Mouse (Mus musculus): ENCODE data around the gene 1520401A03Rik.

1520401A03Rik gene

DNA sequence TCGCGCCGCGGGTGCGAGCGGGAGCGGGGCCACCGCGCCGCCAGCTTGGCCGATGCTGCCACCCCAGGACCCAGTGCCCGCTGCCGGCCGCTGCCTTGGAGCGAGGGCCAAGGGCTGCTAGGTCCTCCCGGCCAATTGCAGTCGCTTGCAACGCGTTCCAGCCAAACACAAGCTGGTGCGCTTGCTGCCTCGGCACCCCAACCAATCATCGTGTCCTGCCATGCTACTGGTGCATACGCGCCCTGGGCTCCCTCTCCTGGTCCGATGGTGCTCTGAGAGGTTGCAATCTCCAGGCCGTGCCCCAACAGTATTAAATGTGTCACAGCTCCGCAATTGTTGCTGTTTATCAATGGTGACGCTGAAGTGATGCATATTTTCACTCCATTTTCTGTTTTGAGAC lies 22.5 kb downstream of the 1520401A03Rik start:
- DNase-seq (ENCODE audit: low spot score in 2 of 2): peak; percentile 78 to 84

DNA sequence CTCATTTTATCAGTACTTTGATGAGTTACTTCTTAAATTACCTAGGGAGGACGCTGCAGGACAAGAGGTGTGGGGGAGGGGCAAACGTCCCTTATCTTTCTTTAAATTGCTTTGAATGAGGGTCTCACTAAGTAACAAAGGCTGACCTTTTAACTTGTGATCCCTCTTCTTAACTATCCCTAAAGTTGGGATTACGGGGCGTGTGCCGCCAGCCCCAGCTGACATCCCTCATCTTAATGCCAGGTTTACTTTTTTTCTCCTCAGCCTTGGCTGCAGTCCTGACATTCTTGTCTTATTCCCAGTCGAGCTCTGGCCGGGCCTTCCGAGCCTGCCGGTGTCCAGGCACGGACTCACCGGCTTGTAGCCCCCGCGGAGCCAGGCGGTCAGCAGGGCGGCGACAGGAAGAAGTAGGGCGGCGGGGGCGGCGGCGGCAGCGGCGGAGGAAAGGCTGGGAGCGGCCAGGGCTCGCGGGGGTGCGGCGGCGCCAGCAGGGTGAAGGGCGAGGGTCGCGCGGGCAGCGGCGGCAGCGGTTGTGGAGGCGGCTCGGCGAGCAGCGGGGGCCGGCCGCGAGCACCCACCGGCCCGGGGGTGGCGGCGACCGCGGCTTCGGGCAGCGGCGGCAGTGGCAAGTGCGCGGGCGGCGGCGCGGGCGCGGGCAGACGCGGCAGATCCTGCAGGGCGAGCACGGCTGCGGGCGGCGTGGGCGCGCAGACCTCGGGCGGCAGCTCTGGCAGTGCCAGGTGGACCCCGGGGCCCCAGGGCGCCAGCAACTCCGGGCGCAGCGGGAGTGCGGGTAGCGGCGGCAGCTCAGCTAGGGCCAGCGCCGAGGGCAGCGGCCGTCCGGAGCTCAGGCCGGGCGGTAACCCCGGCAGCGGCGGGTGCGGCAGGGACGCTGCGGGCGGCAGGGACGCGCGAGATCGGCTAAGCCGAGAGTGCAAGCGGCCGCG lies 23.2 kb downstream of the 1520401A03Rik start:
- DNase-seq (ENCODE audit: low spot score in 2 of 2): no peak

DNA sequence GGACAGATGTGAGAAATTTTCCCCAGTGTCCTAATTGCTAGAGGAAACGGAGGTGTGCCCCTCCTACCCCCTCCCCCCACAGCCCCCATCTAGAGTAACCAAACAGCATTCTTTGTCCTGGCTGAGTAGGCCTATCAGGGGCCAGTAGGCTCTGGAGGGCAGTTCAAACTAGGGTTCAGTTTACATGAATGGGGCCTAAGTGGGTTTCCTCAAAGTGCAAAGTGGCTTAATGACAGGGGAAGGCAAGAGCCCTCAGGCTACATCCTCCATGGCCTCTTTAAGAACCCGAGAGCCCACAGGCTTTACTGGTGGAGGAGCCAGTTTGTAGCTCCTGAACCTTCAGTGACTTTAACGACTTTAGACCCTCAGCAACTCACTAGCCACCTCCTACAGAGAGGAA lies 26.8 kb downstream of the 1520401A03Rik start:
- no peak for DNase-seq (ENCODE audit: low spot score in 2 of 2)

DNA sequence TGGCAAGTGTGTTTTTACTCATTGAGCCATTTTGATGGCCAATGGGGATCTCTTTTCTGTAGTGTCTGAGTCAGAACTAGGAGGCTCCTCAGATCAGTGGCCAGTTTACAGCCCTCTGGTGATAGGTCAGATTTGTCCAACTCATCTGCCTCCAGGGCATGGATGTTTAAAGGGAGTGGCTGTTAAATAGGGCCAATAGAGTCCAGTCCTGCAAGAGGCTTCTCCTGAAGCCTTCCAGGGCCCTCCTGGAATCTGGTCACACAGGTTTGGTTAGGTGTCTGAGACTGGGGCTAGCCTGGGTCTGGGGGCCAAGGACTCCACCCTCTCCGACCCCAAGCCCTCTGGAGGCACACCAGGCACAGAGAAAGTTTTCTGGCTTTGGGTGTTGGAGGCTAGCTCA lies 28.1 kb downstream of the 1520401A03Rik start:
- no peak for DNase-seq (ENCODE audit: low spot score in 2 of 2)

DNA sequence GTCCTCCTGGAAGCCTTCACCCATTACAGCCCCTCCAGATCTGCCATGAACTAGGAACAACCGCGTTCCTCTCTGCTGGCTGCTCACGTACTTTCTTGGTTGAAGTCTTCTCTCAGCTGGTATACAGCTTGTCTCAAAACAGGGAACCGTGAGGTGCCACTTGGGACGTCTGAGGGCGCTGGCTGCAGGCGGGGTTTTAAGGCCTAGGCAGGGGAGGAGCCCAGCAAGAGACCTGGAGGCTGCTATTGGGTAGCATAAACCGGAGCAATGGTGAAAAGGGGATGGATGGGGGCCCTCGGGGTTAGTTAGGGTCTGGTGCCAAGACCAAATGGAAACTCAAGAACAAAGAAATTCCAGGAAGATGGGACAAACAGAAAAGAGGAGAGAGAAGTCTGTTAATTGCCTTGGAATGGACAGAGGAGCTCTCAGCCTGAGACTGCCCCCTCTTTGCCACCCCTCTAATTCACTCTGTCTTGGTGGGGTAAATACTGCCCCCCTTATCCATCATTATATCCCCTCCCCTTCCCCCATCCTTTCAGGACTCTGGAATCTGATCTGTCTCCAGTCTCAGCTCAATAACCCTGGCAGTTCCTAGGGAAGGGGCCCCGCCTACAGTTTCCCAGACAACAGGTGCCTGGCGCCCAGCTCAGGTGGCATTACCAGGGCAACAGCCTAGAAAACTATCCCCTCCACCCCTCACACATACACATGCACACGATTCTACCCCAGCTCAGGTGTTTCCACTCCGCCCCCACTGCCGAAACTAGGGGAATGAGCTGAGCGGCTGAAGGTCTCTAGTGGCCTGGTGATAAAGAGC lies 38.5 kb downstream of the 1520401A03Rik start, which contains the start of gene Cldn9:
Cldn9 (minus strand) TSS at position 171 of the 817 bp plus-strand sequence.
- no peak for DNase-seq (ENCODE audit: low spot score in 2 of 2)

DNA sequence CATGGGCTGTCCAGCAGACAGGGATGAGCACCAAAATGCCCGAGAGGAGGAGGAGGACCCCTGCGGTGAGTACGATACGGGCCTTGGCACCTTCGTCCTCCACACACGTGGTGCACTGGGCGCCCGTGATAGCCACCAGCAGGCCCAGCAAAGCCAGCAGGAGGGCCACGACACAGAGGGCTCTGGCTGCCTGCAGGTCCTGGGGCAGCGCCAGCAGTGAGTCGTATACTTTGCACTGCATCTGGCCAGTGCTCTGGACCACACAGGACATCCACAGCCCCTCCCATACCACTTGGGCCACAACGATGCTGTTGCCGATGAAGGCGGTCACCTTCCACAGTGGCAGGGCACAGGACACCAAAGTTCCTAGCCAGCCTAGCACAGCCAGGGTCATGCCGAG lies 39.4 kb downstream of the 1520401A03Rik start:
- no peak for DNase-seq (ENCODE audit: low spot score in 2 of 2)

DNA sequence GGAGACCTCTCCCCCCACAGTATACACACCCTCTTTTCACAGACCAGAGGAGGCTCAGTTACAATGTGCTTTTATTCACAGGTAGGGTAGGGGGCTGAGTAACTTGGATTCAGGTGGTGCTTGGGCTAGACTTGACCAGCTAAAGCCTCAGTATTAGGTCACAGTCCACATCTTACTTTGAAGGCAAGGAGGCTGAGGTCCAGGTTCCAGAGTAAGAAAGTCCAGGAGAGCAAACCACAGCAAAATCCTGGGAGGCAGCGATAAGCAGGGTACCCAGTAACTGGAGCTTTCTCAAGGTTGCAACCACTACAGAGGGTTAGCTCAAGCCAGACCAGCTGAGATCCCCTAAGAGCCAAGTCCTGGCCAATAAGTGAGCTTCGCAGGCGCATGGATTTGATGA lies 40.1 kb downstream of the 1520401A03Rik start:
- DNase-seq (ENCODE audit: low spot score in 2 of 2): no peak

DNA sequence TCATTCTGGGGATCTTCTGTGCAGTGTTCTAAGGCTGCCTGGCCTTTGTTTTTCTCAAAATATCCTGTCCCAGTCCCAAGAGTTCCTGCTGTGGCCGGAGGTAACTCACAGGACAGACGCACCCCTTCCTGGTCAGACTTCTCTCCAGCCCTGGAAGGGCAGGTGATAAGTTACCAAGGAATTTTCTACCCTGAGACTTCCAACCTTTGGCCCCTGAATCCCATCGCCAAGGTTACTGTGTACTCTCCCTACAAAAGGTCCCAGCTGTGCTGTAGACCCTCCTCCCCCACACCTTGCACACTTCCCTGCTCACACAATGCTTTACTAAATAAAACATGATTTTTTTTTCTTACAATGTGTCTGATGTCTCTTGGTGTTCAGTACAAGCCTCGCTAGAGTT lies 40.5 kb downstream of the 1520401A03Rik start:
- no peak for DNase-seq (ENCODE audit: low spot score in 2 of 2)

DNA sequence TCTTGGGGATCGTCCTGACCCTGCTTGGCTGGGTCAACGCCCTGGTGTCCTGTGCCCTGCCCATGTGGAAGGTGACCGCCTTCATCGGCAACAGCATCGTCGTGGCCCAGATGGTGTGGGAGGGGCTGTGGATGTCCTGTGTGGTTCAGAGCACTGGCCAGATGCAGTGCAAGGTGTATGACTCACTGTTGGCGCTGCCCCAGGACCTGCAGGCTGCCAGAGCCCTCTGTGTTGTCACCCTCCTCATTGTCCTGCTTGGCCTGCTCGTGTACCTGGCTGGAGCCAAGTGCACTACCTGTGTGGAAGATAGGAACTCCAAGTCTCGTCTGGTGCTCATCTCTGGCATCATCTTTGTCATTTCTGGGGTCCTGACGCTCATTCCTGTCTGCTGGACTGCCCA lies 41.5 kb downstream of the 1520401A03Rik start:
- no peak for DNase-seq (ENCODE audit: low spot score in 2 of 2)

DNA sequence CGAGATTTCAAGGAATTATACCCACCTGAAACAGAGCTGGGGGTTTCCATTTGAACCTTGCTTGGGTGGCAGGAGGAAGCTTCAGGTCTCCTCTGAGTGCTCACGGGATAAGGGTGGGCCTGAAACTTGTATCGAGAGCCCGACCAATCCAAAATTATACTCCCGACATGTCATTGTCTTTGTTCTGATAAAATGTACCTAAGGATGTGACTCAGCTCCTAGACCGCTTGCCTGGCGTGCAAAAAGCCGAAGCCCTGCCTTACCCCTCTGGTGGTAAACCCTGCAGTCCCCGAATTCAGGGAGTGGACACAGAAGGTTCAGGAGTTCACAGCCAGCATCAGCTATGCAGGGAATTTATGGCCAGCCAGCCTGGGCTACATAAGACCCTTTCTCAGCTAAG lies 42.2 kb downstream of the 1520401A03Rik start:
- DNase-seq (ENCODE audit: low spot score in 2 of 2): no peak

DNA sequence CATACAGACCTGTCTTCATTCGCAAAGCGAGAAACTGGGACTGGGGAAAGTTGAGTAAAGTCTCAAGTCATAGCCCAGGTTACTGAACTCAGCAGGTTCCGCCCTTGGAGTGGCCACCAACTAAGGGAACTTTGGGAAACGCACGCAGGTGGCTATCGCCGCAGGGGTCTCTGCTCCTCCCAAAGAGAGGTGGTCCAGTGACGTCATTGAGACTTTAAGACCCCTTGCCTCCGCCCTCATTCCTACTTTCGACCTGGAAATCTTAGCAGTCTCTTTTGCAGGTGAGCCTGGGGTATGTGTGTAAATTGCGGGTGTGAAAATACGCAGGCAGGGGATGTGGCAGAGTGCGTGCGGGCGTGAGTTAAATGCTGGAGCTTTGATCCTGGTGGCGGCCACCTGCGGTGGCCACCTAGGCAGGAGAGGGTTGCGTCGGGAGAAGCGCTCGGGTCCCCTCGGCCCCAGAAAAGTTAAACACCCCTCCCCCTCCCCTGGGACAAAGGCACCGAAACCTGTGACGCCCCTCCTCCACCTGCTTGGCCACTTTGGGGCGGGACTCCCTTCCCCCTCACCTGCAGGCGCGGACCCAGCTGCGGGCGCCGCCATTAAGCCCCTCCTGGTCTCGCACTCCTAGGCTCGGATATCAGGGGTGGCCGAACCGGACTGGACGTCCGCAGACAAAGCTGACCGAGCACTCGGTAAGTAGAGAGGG lies 43.3 kb downstream of the 1520401A03Rik start, which contains the start of gene Cldn6:
Cldn6 (plus strand) TSS at position 123 of the 709 bp plus-strand sequence.
- DNase-seq (ENCODE audit: low spot score in 2 of 2): no peak

DNA sequence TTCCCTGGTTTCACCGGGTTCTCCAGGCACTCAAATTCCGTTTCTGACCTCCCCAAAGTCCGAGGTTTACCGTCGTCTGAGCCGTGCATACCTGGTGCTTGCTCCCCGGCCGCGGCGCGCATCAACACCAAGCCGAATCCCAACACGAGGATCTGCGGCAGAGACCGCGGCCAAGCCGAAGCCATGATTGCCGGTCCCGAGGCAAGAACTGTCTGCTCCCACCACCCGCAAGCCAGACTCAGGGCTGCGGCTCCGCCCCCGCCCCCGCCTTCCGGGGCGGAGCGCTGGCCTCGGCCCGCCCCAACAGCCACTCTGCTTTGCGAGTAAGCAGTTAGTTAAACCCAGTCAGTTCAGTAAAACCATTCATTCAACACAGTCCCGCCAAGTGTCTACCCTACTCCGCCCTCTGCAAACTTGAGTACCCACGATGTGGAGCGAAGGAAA lies 45.3 kb downstream of the 1520401A03Rik start, which contains the start of gene Tnfrsf12a:
Tnfrsf12a (minus strand) TSS at position 233 of the 444 bp plus-strand sequence.
- DNase-seq (ENCODE audit: low spot score in 2 of 2): peak; percentile 53 to 68

DNA sequence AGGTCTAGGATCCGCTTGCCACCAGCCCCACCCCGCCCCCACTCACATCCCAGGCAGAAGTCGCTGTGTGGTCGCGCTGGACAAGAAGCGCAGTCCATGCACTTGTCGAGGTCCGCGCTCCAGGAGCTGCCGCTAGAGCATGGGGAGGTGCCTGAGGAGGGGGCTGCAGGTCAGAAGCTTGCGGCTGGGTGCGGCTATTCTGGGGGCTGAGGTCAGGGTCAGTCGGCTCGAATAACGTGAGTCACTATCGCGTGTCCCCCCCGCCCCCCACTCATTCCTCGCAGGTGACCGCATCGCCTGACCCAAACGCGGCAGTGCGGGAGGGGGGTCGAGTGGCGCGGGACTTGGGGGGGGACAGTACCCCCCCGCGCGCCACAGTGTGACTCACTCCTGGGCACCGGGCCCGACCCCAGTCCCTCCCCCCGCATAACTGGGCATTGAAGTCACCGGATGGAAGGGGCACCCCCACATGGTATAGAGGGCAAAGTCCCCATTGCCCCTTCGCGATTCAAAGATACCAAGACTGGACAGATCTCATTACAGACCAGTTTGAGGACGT lies 46.0 kb downstream of the 1520401A03Rik start:
- no peak for DNase-seq (ENCODE audit: low spot score in 2 of 2)

DNA sequence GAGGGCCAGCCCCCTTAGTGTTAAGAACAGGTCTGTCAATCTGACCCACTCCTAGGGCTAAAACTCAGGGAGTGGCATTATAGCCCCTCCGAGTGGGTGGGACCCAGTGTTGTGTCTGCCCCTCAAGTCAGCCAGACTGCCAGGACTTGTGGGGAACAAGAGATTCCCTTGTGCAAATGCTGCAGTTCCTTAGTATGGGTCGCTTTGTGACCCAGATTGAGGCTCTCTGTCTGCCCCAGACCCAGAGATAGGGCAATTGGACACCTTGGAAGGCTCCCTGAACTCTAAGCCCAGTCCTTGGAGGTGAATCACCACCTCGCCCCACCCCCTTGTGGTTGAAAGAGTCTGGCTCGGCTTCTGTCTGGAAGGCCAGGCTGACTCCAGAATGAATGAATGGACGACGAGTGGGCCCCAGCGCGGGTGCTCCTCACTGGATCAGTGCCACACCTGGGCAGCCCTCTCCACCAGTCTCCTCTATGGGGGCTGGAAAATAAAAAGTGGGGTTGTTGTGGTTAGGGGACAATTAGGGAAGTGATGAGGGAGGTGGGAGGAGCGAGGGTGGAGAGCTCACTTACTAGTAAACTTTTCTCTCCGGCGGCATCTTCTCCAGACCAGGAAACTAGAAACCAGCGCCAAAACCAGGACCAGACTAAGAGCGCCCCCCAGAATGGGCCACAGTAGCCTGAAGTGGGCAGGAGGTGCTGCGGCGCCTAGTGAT lies 46.9 kb downstream of the 1520401A03Rik start:
- no peak for DNase-seq (ENCODE audit: low spot score in 2 of 2)

DNA sequence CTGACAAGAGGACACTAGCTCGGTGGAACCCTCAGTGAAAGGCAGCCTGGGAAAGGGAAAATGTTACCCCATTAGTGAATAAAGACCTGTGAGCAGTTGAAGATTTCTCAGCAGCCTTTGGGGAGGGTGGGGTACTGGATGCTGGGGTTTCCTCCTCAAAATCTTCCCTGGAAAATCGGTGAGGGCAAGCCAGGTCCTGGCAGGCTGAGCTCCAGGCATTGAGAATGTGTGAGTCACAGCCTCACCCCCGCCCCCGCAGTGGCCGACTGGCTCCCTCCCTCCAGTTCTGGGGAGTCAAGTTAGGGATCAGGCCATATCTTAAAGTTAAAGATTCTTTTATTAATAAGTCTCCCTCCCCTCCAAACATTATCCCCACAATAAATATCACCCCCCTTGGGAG lies 47.5 kb downstream of the 1520401A03Rik start:
- no peak for DNase-seq (ENCODE audit: low spot score in 2 of 2)

DNA sequence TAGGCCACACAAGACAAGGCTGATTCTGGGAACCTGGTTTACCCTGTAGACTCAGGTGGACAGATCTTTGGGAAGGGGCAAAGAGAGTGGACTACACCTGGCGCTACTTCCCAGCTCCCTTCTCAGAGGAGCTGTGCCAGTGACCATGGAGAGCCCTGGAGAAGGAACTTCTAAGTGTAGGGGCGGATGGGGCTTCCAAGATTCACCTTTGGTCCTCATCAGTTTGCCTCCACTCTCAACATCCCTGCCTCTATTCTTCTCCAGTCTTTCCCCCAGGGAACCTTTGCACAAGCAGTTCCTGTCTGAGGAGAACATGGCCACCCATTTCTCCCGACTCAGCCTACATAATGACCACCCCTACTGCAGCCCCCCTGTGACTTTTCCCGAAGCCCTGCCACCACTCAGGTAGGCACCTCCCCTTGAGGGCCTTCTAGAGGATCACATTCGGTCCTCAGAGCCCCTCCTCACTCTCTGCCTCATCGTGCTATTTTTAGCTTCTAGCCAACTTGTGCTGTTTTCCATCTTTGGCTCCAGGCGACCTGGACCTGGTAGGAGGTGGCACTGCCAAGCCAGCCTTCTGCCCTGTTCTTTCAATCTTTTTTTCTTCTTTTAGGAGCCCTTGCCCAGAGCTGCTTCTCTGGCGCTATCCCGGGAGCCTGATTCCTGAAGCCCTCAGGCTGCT lies 48.2 kb downstream of the 1520401A03Rik start:
- DNase-seq (ENCODE audit: low spot score in 2 of 2): no peak

DNA sequence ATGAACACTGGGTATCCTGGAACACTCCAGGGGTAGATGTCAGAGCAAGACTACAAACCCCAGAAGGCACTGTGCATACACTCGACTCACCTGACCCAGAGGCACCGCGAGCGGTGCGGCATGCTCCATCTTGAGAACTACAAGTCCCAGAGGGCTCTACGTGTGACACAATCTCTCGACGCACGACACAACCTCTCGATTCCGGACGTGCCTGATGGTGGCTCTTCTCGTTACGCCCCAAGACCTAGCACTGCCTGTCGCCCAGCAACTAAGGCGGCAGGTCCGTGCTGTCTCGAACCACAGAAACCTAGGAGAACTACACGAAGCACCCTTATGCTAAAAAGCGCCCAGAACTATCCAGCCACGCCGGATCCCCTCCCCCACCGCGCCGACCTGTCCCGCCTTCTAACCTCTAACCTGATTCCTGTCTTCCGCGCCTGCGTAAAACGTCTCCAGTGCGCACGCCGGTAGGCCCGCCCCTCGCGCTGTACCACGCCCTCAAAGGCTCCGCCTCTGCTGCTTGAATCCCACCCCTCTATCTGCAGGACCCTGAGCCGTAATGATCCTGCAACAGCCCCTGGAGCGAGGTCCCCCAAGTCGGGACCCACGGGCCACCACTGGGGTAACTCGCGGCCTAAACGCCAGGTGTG lies 49.0 kb downstream of the 1520401A03Rik start, which contains the start of the genes Hcfc1r1 and Thoc6:
Hcfc1r1 (plus strand) TSS at position 173 of the 650 bp plus-strand sequence.
Thoc6 (minus strand) TSS at position 459 of the 650 bp plus-strand sequence.
- DNase-seq (ENCODE audit: low spot score in 2 of 2): peak; percentile 92

DNA sequence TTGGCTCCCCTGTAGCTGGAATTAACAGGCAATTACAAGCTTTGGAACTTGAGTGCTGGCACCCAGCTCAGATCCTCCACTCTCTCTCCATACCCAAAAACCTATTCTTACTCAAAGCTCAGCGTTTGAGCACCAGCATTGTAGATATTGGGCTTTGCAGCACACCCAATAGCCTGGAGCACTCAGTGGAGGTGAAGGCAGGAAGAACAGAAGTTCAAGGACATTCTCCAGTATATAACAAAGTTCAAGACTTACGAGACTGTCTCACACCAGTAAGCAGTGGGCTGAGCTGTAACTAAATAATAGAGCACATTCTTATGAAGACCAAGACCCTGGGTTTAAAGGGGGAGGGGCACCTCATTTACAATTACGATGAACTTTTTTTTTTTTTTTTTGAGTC lies 49.8 kb downstream of the 1520401A03Rik start:
- no peak for DNase-seq (ENCODE audit: low spot score in 2 of 2)

DNA sequence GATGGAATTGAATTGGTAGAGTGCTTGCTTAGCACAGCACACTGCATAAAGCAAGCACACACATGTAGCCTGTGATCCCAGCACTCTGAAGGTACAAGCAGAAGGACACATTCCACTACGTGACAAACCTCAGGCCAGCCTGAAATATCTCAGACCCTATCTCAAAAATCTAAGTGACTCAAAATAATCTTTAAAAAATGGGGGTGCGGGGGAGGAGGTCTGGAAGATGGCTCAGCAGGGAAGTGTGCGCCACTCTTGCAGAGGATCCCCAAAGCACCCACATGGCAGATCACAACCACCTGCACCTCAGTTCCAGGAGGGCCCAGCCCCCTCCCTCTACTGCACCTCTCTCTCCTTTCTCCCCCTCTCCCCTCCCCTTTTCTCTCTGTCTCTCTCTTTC lies 51.1 kb downstream of the 1520401A03Rik start:
- DNase-seq (ENCODE audit: low spot score in 2 of 2): no peak

Data from frontal cortex, postnatal 25 days (tissue).